Mouse (Mus musculus) liver, embryonic 14.5 days (tissue): Measurements from ENCODE around the gene Foxk1.

Source experiments
- CTCF ChIP-seq: IDR thresholded peaks from 2 replicates; pipeline ENCODE4 v1.5.1; 2016; ENCODE audit warnings: antibody characterized with exemption, low read depth, control low read depth
- EP300 ChIP-seq: IDR thresholded peaks from 2 replicates; pipeline ENCODE4 v1.6.1; 2016; ENCODE audit warnings: antibody characterized with exemption, low read depth

- TF ChIP-seq CTCF = no peak
- TF ChIP-seq EP300 = no peak
Observed at GRCm38 (mm10) chr5:142372207-142372606, 29.1 kb upstream of the Foxk1 start.
